Mouse (Mus musculus): ENCODE data around the gene A830031A19Rik.

- TF ChIP-seq CTCF (IDR thresholded peaks at IDR 0.05; ENCODE audit: extremely low read depth, insufficient read depth, insufficient read length, insufficient replicate concordance) (no peak), POLR2A (IDR thresholded peaks at IDR 0.05; ENCODE audit: low read depth, low read length) (no peak)
Observed at GRCm38 (mm10) chr11:24097026-24097425, 22.2 kb upstream of the A830031A19Rik start.
